Comparison of ENCODE assay signal across 8 mouse cellular contexts in genomic region chr19:45017216-45017771, GRCm38 (mm10). TPM values are rescaled to one million over a fixed set of nuclear protein-coding genes. Genes with fewer than 3 reads are reported as not detected.
DNase-seq lines count a peak whose midpoint lies in the region; ATAC-seq and TF ChIP-seq lines count a peak whose summit lies in the region.

No protein-coding gene starts in this region.

- TF ChIP-seq EP300 in heart, adult 2 months (IDR thresholded peaks at IDR 0.05; ENCODE audit: insufficient read depth, low read depth, low read length) = no peak

- peaks cover 6% of the 10 kb centered on the region for H3K36me3 ChIP-seq in erythroblast, embryonic 14.5 days (ENCODE audit: control insufficient read depth)
- H3K36me3 ChIP-seq in heart, adult 2 months (ENCODE audit: control insufficient read depth, insufficient read depth, low read length) = peaks cover 17% of the 10 kb centered on the region
- peaks cover 12% of the 10 kb centered on the region for H3K36me3 ChIP-seq in limb, embryonic 15.5 days
- H3K36me3 ChIP-seq in myocyte (ENCODE audit: control insufficient read depth, insufficient read depth) = no peaks in the 10 kb centered on the region
- H3K36me3 ChIP-seq in testis, adult 2 months (ENCODE audit: control insufficient read depth, insufficient read depth, low read length) = no peaks in the 10 kb centered on the region

- peak overlapping the region; percentile 86 for H3ac ChIP-seq in myocyte (ENCODE audit: control insufficient read depth, insufficient read length)

- no peaks in the 10 kb centered on the region for H3K9me3 ChIP-seq in erythroblast, embryonic 14.5 days (ENCODE audit: control insufficient read depth, low read length)
- H3K9me3 ChIP-seq in limb, embryonic 15.5 days = no peaks in the 10 kb centered on the region

- no peak for ATAC-seq in erythroblast, adult 5-6 weeks (replicated peaks; ENCODE audit: low FRiP score, poor library complexity, severe bottlenecking)
- peak; percentile 32 for ATAC-seq in limb, embryonic 15.5 days (ENCODE audit: insufficient number of reproducible peaks, low FRiP score, low TSS enrichment, low read depth)

- peak; percentile 73 for TF ChIP-seq CTCF in heart, adult 2 months (IDR thresholded peaks at IDR 0.05)
- no peak for TF ChIP-seq CTCF in testis, adult 2 months (IDR thresholded peaks at IDR 0.05; ENCODE audit: control insufficient read depth, insufficient read depth, insufficient replicate concordance, low read depth, low read length)

- H3K4me3 ChIP-seq in erythroblast, embryonic 14.5 days (replicated peaks) = peak overlapping the region; percentile 59
- H3K4me3 ChIP-seq in heart, adult 2 months = peak overlapping the region; percentile 87
- peak overlapping the region; percentile 67 for H3K4me3 ChIP-seq in limb, embryonic 15.5 days
- peak overlapping the region; percentile 87 for H3K4me3 ChIP-seq in myocyte
- peak overlapping the region; percentile 84 for H3K4me3 ChIP-seq in testis, adult 2 months (ENCODE audit: control insufficient read depth, low read depth, low read length)

- 1% methylated on average over 27 of the region's 27 CpGs for WGBS in heart, adult 2 months
- under 1% methylated on average over 25 of the region's 27 CpGs for WGBS in limb, embryonic 15.5 days

- peak overlapping the region; percentile 90 for H3K4me2 ChIP-seq in limb, embryonic 15.5 days
- peak overlapping the region; percentile 90 for H3K4me2 ChIP-seq in myocyte (ENCODE audit: low read depth)

- DNase-seq in embryo, embryonic 11 days = peak; percentile 93
- DNase-seq in heart, adult 2 months = peak; percentile 89 to 90
- peak; percentile 80 to 86 for DNase-seq in kidney, adult 8-10 months

- H3K27me3 ChIP-seq in erythroblast, embryonic 14.5 days (ENCODE audit: control insufficient read depth) = peaks cover 42% of the 10 kb centered on the region
- H3K27me3 ChIP-seq in heart, adult 2 months (ENCODE audit: control insufficient read depth, insufficient read depth, low read length) = no peaks in the 10 kb centered on the region
- H3K27me3 ChIP-seq in limb, embryonic 15.5 days = no peaks in the 10 kb centered on the region
- no peaks in the 10 kb centered on the region for H3K27me3 ChIP-seq in myocyte (ENCODE audit: control insufficient read depth, insufficient read depth, insufficient read length)
- H3K27me3 ChIP-seq in testis, adult 2 months (ENCODE audit: control insufficient read depth, insufficient read depth, low read length) = peaks cover 3% of the 10 kb centered on the region

- TF ChIP-seq POLR2A in heart, adult 2 months (IDR thresholded peaks at IDR 0.05; ENCODE audit: insufficient read depth, low read depth, low read length) = peak; percentile 71; the same call in 1 of the 2 replicates
- TF ChIP-seq POLR2A in myocyte (IDR thresholded peaks at IDR 0.05; ENCODE audit: insufficient read length, low read depth) = peak; percentile 51
- TF ChIP-seq POLR2A in testis, adult 2 months (IDR thresholded peaks at IDR 0.05; ENCODE audit: control insufficient read depth, low read depth, low read length) = peak; percentile 58; the same call in 1 of the 2 replicates

- H3K9ac ChIP-seq in heart, adult 2 months (ENCODE audit: low read depth, low read length) = peak overlapping the region; percentile 98
- peak overlapping the region; percentile 70 for H3K9ac ChIP-seq in limb, embryonic 15.5 days

- intact Hi-C loops in heart, adult 2 months (cut with DNase I) = loop anchor here (5.0 kb wide), 1 partner anchor 85 kb away; the partner anchor contains the start of gene Slf2

- peak overlapping the region; percentile 100 for H3K27ac ChIP-seq in heart, adult 2 months
- peak overlapping the region; percentile 99 for H3K27ac ChIP-seq in limb, embryonic 15.5 days
- H3K27ac ChIP-seq in testis, adult 2 months (ENCODE audit: control insufficient read depth, insufficient read depth, low read depth, low read length) = peak overlapping the region; percentile 86

- H3K4me1 ChIP-seq in erythroblast, embryonic 14.5 days (ENCODE audit: control insufficient read depth) = peaks cover 44% of the 10 kb centered on the region
- H3K4me1 ChIP-seq in heart, adult 2 months (ENCODE audit: control insufficient read depth, insufficient read depth, low read length) = peaks cover 21% of the 10 kb centered on the region
- peaks cover 78% of the 10 kb centered on the region for H3K4me1 ChIP-seq in limb, embryonic 15.5 days
- H3K4me1 ChIP-seq in testis, adult 2 months (ENCODE audit: control insufficient read depth, insufficient read depth, low read length) = peaks cover 30% of the 10 kb centered on the region

- H3K79me2 ChIP-seq in heart, adult 2 months (replicated peaks; ENCODE audit: control insufficient read depth, insufficient read depth, low read length) = peaks cover 3% of the 10 kb centered on the region
- peaks cover 50% of the 10 kb centered on the region for H3K79me2 ChIP-seq in myocyte (ENCODE audit: control insufficient read depth, insufficient read depth)

TF ChIP-seq in myocyte, 11 proteins besides CTCF, POLR2A, EP300 and RAD21:
- TF ChIP-seq SRF (IDR thresholded peaks at IDR 0.05; ENCODE audit: control insufficient read depth, insufficient read length, low read depth) (no peak), MYOG (IDR thresholded peaks at IDR 0.05; ENCODE audit: control insufficient read depth in 1 of 3, insufficient read depth in 1 of 3, insufficient read length in 2 of 3, low read depth in 2 of 3) (peak in 1 of 3 experiments; percentile 64), CEBPB (IDR thresholded peaks at IDR 0.05; ENCODE audit: insufficient read depth, poor library complexity, severe bottlenecking) (no peak), POLR2AphosphoS2 (IDR thresholded peaks at IDR 0.05; ENCODE audit: insufficient read length, low read depth) (peak; percentile 59)

RNA-seq across cellular contexts. Expression of gene Lzts2, which starts 3.1 kb away (rescaled TPM):
- polyA plus RNA-seq in erythroblast, embryonic 14.5 days (2012) = 0.29 and 0.33 TPM in 2 replicates
- total RNA-seq in erythroblast, adult 5-6 weeks (2015; ENCODE audit: low replicate concordance) = not detected in 2 replicates
- 0.42 and 0.60 TPM in 2 replicates for total RNA-seq in erythroblast, adult 5-6 weeks (2017; ENCODE audit: low replicate concordance)
- total RNA-seq in heart, adult 2 months (2021) = 10 to 100 TPM; 59.1 to 68.1 TPM
- polyA plus RNA-seq in heart, adult 2 months (2012; rRNA removed) = 48.8 and 61.6 TPM in 2 replicates
- polyA plus RNA-seq in limb, embryonic 15.5 days (2015; fragmentation: Nextera tagmentation; extraction: Ambion mirVana) = 66.8 and 68.3 TPM in 2 replicates
- polyA plus RNA-seq in myocyte (2012; fragmentation: generic; extraction: Trizol) = 66.1 TPM
- polyA plus RNA-seq in testis, adult 2 months (2012; rRNA removed) = 36.2 and 42.3 TPM in 2 replicates

RNA-seq across cellular contexts. Expression of gene Mrpl43, which starts 11.1 kb away (rescaled TPM):
- 7.0 and 7.7 TPM in 2 replicates for polyA plus RNA-seq in erythroblast, embryonic 14.5 days (2012)
- 9.2 and 14.0 TPM in 2 replicates for total RNA-seq in erythroblast, adult 5-6 weeks (2015; ENCODE audit: low replicate concordance)
- total RNA-seq in erythroblast, adult 5-6 weeks (2017; ENCODE audit: low replicate concordance) = 8.0 and 11.6 TPM in 2 replicates
- 10 to 100 TPM; 45.6 to 53.6 TPM for total RNA-seq in heart, adult 2 months (2021)
- polyA plus RNA-seq in heart, adult 2 months (2012; rRNA removed) = 55.8 and 64.7 TPM in 2 replicates
- polyA plus RNA-seq in limb, embryonic 15.5 days (2015; fragmentation: Nextera tagmentation; extraction: Ambion mirVana) = 62.5 and 65.1 TPM in 2 replicates
- polyA plus RNA-seq in myocyte (2012; fragmentation: generic; extraction: Trizol) = 81.3 TPM
- polyA plus RNA-seq in testis, adult 2 months (2012; rRNA removed) = 43.4 and 46.8 TPM in 2 replicates

RNA-seq across cellular contexts. Expression of gene Twnk, which starts 11.8 kb away (rescaled TPM):
- 0.17 and 0.29 TPM in 2 replicates for polyA plus RNA-seq in erythroblast, embryonic 14.5 days (2012)
- 0.84 and 3.5 TPM in 2 replicates for total RNA-seq in erythroblast, adult 5-6 weeks (2015; ENCODE audit: low replicate concordance)
- 1.9 and 5.2 TPM in 2 replicates for total RNA-seq in erythroblast, adult 5-6 weeks (2017; ENCODE audit: low replicate concordance)
- 10 to 100 TPM; 29.3 to 32.1 TPM for total RNA-seq in heart, adult 2 months (2021)
- polyA plus RNA-seq in heart, adult 2 months (2012; rRNA removed) = 11.9 and 21.9 TPM in 2 replicates
- polyA plus RNA-seq in limb, embryonic 15.5 days (2015; fragmentation: Nextera tagmentation; extraction: Ambion mirVana) = 19.6 and 19.8 TPM in 2 replicates
- polyA plus RNA-seq in myocyte (2012; fragmentation: generic; extraction: Trizol) = 13.5 TPM
- polyA plus RNA-seq in testis, adult 2 months (2012; rRNA removed) = 5.2 and 6.2 TPM in 2 replicates

RNA-seq across cellular contexts. Expression of gene Pdzd7, which starts 28.2 kb away (rescaled TPM):
- not detected in 2 replicates for polyA plus RNA-seq in erythroblast, embryonic 14.5 days (2012)
- total RNA-seq in erythroblast, adult 5-6 weeks (2015; ENCODE audit: low replicate concordance) = not detected in 2 replicates
- 0.28 TPM in 1 of 2 replicates, not detected in the other for total RNA-seq in erythroblast, adult 5-6 weeks (2017; ENCODE audit: low replicate concordance)
- under 1 TPM in 1 of 2 experiments, not detected in 1; 0.08 TPM for total RNA-seq in heart, adult 2 months (2021)
- 0.38 and 0.43 TPM in 2 replicates for polyA plus RNA-seq in heart, adult 2 months (2012; rRNA removed)
- polyA plus RNA-seq in limb, embryonic 15.5 days (2015; fragmentation: Nextera tagmentation; extraction: Ambion mirVana) = 0.16 and 0.37 TPM in 2 replicates
- 5.0 TPM for polyA plus RNA-seq in myocyte (2012; fragmentation: generic; extraction: Trizol)
- 1.0 and 1.1 TPM in 2 replicates for polyA plus RNA-seq in testis, adult 2 months (2012; rRNA removed)

RNA-seq across cellular contexts. Expression of gene Sema4g, which starts 28.4 kb away (rescaled TPM):
- polyA plus RNA-seq in erythroblast, embryonic 14.5 days (2012) = 0.05 TPM in 2 replicates
- not detected in 2 replicates for total RNA-seq in erythroblast, adult 5-6 weeks (2015; ENCODE audit: low replicate concordance)
- total RNA-seq in erythroblast, adult 5-6 weeks (2017; ENCODE audit: low replicate concordance) = 0.09 TPM in 1 of 2 replicates, not detected in the other
- total RNA-seq in heart, adult 2 months (2021) = under 1 TPM; 0.32 to 0.37 TPM
- 0.94 and 1.2 TPM in 2 replicates for polyA plus RNA-seq in heart, adult 2 months (2012; rRNA removed)
- 3.8 and 4.9 TPM in 2 replicates for polyA plus RNA-seq in limb, embryonic 15.5 days (2015; fragmentation: Nextera tagmentation; extraction: Ambion mirVana)
- polyA plus RNA-seq in myocyte (2012; fragmentation: generic; extraction: Trizol) = 0.43 TPM
- polyA plus RNA-seq in testis, adult 2 months (2012; rRNA removed) = 11.2 and 12.5 TPM in 2 replicates

Comparison
In these comparisons a context has a peak if more than half of its experiments do, and no peak if none do; other contexts are left out.
1. RNA of gene Lzts2, which starts 3.1 kb away (polyA plus RNA-seq): 66.8 to 68.3 TPM in limb, embryonic 15.5 days, 66.1 TPM in myocyte (single experiment), 48.8 to 61.6 TPM in heart, adult 2 months and 36.2 to 42.3 TPM in testis, adult 2 months; 0.29 to 0.33 TPM in erythroblast, embryonic 14.5 days; every median in the first group is over 10 times any median in the second.
2. Peak in every context shown above with its lines, with median percentiles within 50 percentile points of each other: H3K4me3 ChIP-seq, DNase-seq, H3K27ac ChIP-seq and POLR2A ChIP-seq.